Mouse (Mus musculus) brain, embryonic 14.5 days (tissue): ENCODE data around the gene Pex16.

Experiments used
- CTCF ChIP-seq: fragments of 200-500 bp; IDR thresholded peaks from 2 replicates; pipeline ENCODE4 v1.5.1; 2012; ENCODE audit warnings: inconsistent platforms, mild to moderate bottlenecking, moderate library complexity, borderline replicate concordance; ENCODE audit not compliant: insufficient read depth, insufficient read length; ENCODE audit errors: extremely low read depth
- POLR2A ChIP-seq: fragments of 200-500 bp; IDR thresholded peaks from 2 replicates; pipeline ENCODE4 v1.6.1; 2012; ENCODE audit warnings: mild to moderate bottlenecking, inconsistent platforms, borderline replicate concordance; ENCODE audit not compliant: poor library complexity, insufficient read depth, insufficient read length, severe bottlenecking; ENCODE audit errors: extremely low read depth

DNA sequence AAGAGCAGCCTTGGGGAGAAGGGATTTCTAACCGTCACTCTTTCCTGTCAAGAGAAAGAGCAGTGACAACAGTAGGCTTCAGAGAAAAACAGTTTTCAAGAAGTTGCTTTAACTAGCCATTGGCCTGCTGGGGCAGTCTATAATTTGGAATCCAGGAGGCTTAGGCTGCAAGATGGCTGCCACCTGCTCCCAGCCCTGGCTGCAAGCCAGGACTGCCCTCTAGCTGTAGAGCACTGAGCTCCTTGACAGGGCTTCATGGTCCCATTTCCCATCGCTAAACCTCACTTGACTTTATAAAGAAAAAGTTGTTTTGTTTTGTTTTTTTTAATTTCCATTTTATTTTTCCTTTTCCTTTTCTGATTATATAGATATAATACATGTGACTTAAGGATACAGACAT is 43.1 kb upstream of the Pex16 start:
- TF ChIP-seq POLR2A (no peak), CTCF (peak; percentile 46)
